Mouse (Mus musculus) B cell, adult 62 days (primary cell): ENCODE results near the gene Cox18. TPM values are rescaled to one million over a fixed set of nuclear protein-coding genes. Genes with fewer than 3 reads are reported as not detected.

Experiments
- total RNA-seq: library from RNA; stranded (reverse); gene quantifications from 4 replicates; pipeline ENCODE4 v1.2.4, GENCODE M21; 2023

Cox18 gene
- 21.2 to 27.4 TPM (median 26.5 TPM) in 4 replicates for total RNA-seq

DNA sequence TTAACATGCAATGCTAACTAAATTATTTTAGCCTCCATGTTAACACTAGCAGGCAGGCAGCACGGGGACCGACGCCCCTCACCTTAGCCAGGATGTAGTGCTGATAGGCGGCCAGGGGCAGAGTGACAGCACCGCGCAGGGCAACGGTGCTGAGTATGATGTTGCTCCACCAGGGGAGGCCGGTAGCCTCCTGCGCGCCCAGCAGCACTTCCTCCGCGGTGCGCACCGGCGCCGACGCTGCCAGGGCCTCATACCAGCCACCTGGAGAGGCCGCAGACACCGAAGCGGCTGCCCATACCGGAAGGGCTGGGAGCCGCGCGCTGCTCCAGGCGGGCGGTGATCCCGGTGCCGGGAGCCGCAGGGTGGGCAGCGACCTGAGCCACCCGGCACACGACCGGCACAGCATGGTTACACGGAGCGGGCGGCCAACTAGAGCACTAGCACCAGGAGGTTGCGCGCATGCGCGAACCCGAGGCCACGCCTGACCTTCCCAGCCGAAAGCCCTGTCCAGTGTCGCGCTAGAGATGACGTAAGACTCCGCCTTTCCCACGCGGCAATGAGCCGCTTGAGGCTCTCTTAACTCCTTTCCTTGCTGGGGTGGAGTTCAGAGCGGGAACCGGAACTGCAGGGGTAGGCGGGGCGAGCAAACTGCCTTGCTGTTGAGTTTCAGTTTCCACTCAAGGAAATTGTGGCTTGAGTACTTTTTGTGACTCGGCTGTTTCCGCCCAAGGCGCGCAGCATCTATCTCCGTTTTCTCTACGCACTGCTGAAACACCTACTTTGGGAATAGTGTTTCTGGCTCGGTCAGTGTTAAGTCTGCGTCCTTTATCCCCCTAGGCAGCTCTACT is at the start of gene Cox18:
Gene Cox18 (minus strand): TSS at position 468 of the 848 bp plus-strand sequence.

Other genes starting within 250 kb of the Cox18 start
- gene Ankrd17, start 142.6 kb upstream of the Cox18 start, total RNA-seq, result 155 to 169 TPM (median 162 TPM) in 4 replicates
- 3.6 to 4.8 TPM (median 3.9 TPM) in 4 replicates for gene Gm9958, start 143.2 kb upstream of the Cox18 start, total RNA-seq
- not detected in 4 replicates for gene Alb, start 236.9 kb upstream of the Cox18 start, total RNA-seq